8 mouse cellular contexts compared by ENCODE assay signal in genomic region chr1:66992764-66993163, GRCm38 (mm10). TPM values are rescaled to one million over a fixed set of nuclear protein-coding genes. Genes with fewer than 3 reads are reported as not detected.
DNase-seq lines count a peak whose midpoint lies in the region; ATAC-seq lines count a peak whose summit lies in the region.

No protein-coding gene starts in this region.

- intact Hi-C loops in left cerebral cortex, postnatal 4 days (cut with DNase I): loop anchor here (10.0 kb wide), 1 partner anchor 98 kb away; no protein-coding TSS in a partner anchor

- ATAC-seq in common myeloid progenitor, adult 5-6 weeks (replicated peaks; ENCODE audit: low read depth, poor library complexity, severe bottlenecking): peak; percentile 83

- DNase-seq in cerebellum, postnatal 14 days: peak; percentile 9 to 30
- DNase-seq in cerebellum, adult 8-10 months: no peak
- peak; percentile 23 to 48 for DNase-seq in left cerebral cortex, adult 9 months (ENCODE audit: low spot score in 2 of 2)
- DNase-seq in left cerebral cortex, postnatal 4 days: no peak
- peak; percentile 39 for DNase-seq in lung, postnatal 14 days
- no peak for DNase-seq in testis, postnatal 10 days (ENCODE audit: low spot score)
- no peak for DNase-seq in right cerebral cortex, postnatal 25 days

RNA-seq across cellular contexts. Expression of gene Lancl1, which starts 45.9 kb away (rescaled TPM):
- 100 to 1,000 TPM; 131 to 133 TPM for total RNA-seq in left cerebral cortex, postnatal 4 days (2021)
- total RNA-seq in common myeloid progenitor, adult 5-6 weeks (2017): 39.8 and 39.9 TPM in 2 replicates

RNA-seq across cellular contexts. Expression of gene Myl1, which starts 47.6 kb away (rescaled TPM):
- total RNA-seq in left cerebral cortex, postnatal 4 days (2021): under 1 TPM in 1 of 2 experiments, not detected in 1; 0.70 TPM
- not detected in 2 replicates for total RNA-seq in common myeloid progenitor, adult 5-6 weeks (2017)

Comparison
In these comparisons a context has a peak if more than half of its experiments do, and no peak if none do; other contexts are left out.
1. DNase-seq: peak in cerebellum, postnatal 14 days (2 of 2), left cerebral cortex, adult 9 months (2 of 2) and lung, postnatal 14 days (single experiment); none in cerebellum, adult 8-10 months (single experiment), left cerebral cortex, postnatal 4 days (single experiment), testis, postnatal 10 days (single experiment) and right cerebral cortex, postnatal 25 days (single experiment).